Mouse (Mus musculus) cerebral cortex, adult 2 months (tissue): ENCODE data around the gene Wdr83os.

Experiments
- WGBS: fragments of 180-500 bp; shearing (Covaris S2); methylation state at CpG from one replicate; pipeline ENCODE4 v1.1.7; 2018; 5-methylcytosine and 5-hydroxymethylcytosine counted together

The Wdr83os gene

GRCm38 (mm10) chr8:85072364-85072929 is 8.1 kb upstream of the Wdr83os start:
- 18% methylated on average over 9 of the region's 9 CpGs for WGBS

DNA sequence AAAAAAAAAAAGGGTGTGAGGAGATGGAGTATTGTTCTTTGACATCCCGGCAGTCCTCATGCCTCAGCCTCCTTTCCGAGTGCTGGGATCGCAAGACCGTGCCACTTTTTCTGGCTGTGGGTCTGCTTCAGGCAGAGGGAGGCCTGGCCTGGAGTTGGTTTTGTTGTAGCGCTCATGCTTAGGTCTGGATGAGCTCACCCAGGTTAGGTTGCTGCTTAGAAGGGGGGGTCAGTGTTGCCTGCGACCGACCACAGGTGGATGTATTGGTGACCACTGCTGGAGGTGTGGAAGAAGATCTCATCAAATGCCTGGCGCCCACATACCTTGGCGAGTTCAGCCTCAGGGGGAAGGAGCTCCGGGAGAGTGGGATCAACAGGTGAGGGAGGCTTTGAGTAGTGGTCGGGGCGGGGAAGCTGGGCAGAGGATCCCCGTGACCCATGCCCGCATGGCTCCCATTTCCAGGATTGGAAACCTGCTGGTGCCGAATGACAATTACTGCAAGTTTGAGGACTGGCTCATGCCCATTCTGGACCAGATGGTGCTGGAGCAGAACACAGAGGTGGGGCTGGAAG is 7.4 kb upstream of the Wdr83os start:
- WGBS, result 81% methylated on average over 15 of the region's 15 CpGs

DNA sequence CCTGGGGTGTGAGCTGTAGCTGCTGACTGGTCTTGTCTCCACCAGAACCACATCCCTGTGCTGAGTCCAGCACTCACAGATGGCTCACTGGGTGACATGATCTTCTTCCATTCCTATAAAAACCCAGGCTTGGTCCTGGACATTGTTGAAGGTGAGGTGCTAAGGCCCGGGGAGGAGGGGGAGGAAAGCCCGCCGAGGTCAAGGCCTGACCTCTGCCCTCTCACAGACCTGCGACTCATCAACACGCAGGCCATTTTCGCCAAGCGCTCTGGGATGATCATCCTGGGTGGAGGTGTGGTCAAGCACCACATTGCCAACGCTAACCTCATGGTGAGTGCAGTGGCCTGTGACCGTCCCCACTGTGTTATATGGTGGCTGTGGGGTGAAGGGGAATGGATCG is 6.4 kb upstream of the Wdr83os start:
- WGBS, result 88% methylated on average over 10 of the region's 10 CpGs

DNA sequence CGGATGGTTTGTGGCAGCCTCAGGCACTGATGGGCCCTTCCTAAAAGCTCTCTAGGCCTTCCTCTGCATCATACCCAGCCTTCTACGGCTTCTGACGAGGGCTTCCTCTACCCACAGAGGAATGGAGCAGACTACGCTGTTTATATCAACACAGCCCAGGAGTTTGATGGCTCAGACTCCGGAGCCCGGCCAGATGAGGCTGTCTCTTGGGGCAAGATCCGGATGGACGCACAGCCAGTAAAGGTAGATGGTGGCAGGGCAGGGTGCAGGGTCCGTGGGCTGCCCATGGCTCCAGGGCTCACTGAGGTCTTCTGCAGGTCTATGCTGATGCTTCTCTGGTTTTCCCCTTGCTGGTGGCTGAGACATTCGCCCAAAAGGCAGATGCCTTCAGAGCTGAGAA is 5.9 kb upstream of the Wdr83os start:
- 92% methylated on average over 10 of the region's 10 CpGs for WGBS

DNA sequence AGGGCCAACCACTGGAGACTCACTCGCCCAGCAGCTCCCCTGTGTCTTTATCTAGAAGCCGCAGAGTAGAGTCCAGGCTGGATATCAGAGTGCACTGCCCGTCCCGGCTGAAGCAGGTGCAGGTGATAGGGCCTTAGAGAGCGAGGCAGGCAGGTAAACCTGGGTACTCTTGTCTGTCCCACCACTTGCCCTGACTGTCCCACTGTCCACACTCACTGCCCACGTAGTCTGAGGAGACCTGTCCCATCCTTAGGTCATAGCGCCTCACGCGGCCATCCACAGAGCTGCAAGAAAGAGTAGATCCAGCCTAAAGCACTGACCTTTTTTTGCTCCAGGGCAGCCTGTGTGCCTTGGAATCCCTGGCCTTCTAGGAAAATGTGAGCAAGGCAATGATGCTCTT is 4.5 kb upstream of the Wdr83os start:
- WGBS, result 78% methylated on average over 9 of the region's 9 CpGs

DNA sequence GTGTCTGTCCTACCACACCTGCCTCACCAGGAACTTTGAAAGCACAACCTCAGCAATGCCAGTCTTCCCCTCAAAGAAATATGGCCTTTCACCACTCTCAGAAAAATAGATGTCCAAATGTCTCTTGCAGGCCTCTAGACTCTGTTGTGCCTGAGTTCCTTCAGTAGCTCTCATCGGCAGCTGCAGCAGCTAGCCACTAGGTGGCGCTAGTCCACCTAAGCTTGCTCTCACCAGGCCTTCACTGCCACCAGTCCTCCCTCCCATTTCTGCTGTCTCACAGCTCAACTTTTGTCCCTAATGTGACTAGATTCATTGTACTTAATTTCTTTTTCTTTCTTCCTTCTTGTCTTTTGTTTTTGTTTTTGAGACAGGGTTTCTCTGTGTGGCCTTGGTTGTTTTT is 3.5 kb upstream of the Wdr83os start:
- WGBS, result 0% methylated on average over 2 of the region's 2 CpGs

GRCm38 (mm10) chr8:85080214-85080531 is 367 bp upstream of the Wdr83os start:
- WGBS, result under 1% methylated on average over 25 of the region's 25 CpGs

DNA sequence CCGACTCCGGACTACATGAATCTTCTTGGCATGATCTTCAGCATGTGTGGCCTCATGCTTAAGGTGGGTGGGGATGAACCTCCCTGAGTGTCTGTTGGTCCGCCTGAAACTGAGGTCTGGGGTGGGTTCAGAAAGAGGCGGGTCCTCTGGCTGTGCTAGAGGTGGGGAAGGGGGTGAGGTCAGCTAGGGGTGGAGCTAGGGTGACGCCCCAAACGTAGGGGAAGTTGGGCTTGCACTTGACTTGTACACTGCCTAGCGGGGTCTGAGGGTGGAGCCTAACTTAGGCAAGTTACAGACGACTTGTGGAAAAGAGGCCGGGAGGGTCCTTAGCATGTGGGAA is 646 bp downstream of the Wdr83os start, which contains the start of gene Wdr83:
Wdr83 (minus strand) TSS at position 91 of the 340 bp plus-strand sequence.
- under 1% methylated on average over 9 of the region's 9 CpGs for WGBS

- 81% methylated on average over 4 of the region's 4 CpGs for WGBS
Measured at GRCm38 (mm10) chr8:85082169-85082568, 1.6 kb downstream of the Wdr83os start.

GRCm38 (mm10) chr8:85083108-85083813 is 2.7 kb downstream of the Wdr83os start, which contains the start of gene Man2b1:
TSS of gene Man2b1 (plus strand) at chr8:85083270.
- WGBS, result under 1% methylated on average over 30 of the region's 30 CpGs

DNA sequence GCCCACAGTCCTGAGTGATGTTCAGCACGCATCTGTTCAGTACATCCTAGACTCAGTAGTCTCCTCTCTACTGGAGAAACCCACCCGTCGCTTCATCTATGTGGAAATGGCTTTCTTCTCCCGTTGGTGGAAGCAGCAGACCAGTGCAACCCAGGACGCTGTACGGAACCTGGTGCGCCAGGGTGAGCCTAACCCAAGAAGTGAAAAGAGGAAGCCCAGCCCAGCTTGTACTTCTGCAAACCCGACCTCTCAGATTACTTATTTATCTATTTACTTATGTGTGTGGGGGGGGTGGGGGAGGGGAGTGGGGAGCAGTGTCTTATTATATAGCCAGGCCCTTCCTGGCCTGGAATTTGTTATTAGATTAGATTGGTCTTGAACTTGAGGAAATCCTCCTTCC is 4.1 kb downstream of the Wdr83os start:
- WGBS, result 83% methylated on average over 8 of the region's 8 CpGs

DNA sequence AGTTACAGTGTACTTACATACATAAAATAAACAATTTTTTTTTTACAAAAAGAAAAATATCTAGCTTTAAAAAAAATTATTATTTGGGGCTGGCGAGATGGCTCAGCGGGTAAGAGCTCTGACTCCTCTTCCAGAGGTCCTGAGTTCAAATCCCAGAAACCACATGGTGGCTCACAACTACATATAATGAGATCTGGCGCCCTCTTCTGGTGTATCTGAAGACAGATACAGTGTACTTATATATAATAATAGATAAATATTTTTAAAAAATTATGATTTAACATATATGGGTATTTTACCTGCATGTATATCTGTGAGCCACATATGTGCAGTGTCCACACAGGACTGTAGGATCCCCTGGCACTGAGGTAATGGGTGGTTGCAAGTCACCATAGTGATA is 5.7 kb downstream of the Wdr83os start:
- WGBS, result 88% methylated on average over 3 of the region's 3 CpGs

DNA sequence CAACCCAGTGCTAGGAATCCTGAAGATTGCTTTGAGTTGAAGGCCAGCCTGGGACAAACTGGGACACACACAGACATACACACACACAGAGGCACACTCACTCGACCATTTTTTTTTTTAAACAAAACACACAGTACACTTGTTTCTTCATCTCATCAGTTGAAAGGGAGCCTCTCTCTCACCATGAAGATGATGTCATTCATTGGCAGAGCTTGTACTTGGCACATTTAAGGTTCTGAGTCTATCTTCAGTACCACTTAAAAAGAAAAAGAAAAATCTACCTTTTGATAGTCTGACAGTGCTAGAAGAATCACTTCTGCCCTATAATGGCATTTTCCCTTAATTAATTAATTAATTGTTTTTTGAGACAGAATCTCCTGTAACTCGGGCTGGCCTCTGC is 8.2 kb downstream of the Wdr83os start:
- WGBS, result 46% methylated on average over 2 of the region's 2 CpGs

DNA sequence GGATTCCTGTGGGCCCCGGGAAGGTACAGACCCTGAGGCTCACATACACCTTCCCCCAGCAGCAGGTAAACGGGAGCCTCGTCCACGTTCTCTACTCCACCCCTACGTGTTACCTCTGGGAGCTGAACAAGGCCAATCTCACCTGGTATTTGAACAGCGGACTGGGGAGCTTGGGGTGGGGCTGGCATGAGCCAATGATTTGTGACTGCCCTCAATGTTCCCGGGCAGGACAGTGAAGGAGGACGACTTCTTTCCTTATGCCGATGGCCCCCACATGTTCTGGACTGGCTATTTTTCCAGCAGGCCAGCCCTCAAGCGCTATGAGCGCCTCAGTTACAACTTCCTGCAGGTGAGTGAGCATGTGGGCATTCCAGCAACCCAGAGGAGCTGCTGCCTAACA is 10.3 kb downstream of the Wdr83os start:
- WGBS, result 94% methylated on average over 11 of the region's 11 CpGs

- 47% methylated on average over 21 of the region's 21 CpGs for WGBS
Measured at GRCm38 (mm10) chr8:85091526-85092090, 11.1 kb downstream of the Wdr83os start.

DNA sequence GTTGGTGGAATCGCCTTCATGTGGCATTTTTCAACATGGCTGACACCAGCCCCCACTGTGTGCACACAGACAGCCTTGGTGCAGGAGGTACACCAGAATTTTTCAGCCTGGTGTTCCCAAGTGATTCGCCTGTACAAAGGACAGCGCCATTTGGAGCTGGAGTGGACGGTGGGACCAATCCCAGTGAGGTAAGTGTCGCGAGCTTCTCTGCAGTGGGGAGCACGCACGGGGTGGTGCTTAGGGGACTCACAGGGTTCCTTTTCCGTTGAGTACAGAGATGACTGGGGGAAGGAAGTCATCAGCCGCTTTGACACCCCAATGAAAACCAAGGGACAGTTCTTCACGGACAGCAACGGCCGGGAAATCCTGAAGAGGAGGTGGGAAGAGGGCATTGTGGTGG is 14.5 kb downstream of the Wdr83os start:
- WGBS, result 91% methylated on average over 13 of the region's 13 CpGs

GRCm38 (mm10) chr8:85095566-85095965 is 15.0 kb downstream of the Wdr83os start:
- 95% methylated on average over 7 of the region's 7 CpGs for WGBS

DNA sequence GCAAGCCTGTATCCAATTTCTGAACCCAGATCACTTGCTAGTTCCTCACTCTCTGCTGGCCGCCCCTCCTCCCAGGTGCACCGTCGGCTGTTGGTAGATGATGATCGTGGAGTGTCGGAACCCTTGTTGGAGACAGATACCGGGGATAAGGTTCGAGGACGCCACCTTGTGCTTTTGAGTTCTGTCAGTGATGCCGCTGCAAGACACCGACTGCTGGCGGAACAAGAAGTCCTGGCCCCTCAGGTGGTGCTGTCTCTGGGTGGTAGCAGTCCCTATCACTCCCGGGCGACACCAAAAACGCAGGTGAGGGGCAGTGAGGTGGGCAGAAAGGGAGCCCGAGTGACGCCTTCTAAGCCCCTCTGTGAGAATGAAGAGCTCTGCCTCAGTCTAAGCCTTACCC is 15.7 kb downstream of the Wdr83os start:
- 96% methylated on average over 16 of the region's 16 CpGs for WGBS

- WGBS, result 93% methylated on average over 4 of the region's 4 CpGs
Measured at GRCm38 (mm10) chr8:85096850-85097249, 16.3 kb downstream of the Wdr83os start.

GRCm38 (mm10) chr8:85100076-85100665 is 19.6 kb downstream of the Wdr83os start:
- WGBS, result 85% methylated on average over 4 of the region's 4 CpGs

DNA sequence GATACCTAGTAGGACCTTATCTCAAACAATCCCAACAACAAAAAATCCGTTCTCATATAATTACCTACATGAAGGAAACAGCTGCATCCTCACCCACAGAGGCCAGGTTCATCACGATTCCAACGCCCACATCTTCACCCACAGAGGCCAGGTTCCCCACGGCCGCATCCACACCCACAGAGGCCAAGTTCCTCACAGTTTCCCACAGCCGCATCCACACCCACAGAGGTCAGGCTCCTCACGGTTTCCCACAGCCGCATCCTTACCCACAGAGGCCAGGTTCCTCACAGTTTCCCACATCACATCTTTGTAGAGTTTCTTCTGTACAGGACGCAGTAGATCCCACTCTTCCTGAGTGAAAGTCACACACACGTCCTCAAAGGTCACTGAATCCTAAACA is 32.7 kb downstream of the Wdr83os start:
- WGBS, result 95% methylated on average over 10 of the region's 10 CpGs

GRCm38 (mm10) chr8:85115501-85115900 is 35.0 kb downstream of the Wdr83os start:
- WGBS, result 85% methylated on average over 4 of the region's 4 CpGs

DNA sequence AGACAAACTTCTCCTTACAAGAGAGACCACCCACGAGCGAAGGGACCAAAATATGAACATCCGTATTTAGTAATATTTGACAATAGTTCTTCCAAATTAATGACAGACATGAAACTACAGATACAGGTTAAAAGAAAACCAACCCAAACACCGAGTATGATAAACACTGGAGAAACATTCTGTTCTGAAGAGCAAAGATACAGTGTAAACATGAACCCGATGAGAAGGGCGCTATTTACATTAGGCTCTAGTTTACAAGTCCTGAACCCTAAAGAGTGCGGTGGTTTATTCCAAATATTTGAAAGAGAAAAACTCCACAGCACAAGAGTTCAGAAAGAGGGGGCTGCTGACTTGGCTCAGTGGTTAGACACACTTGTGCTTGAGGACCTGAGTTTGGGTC is 36.4 kb downstream of the Wdr83os start:
- WGBS, result 94% methylated on average over 7 of the region's 7 CpGs
